Mouse (Mus musculus) spleen, embryonic (tissue): ENCODE results near the gene Srebf2.

Experiments used
- CTCF ChIA-PET: fragments of 350-600 bp; sonication (Branson Sonifier 250); formaldehyde crosslinking; loops from one replicate; lab custom pipeline; 2022; lab: Charles Lee

Gene Srebf2

GRCm38 (mm10) chr15:82156298-82156697, 9.3 kb downstream of the Srebf2 start:
- CTCF ChIA-PET = no interaction called here

GRCm38 (mm10) chr15:82156902-82157301, 9.9 kb downstream of the Srebf2 start:
- CTCF ChIA-PET = interaction anchor here (0.5 kb wide), 1 partner anchor 65 kb away, joined by 3 read pairs; no protein-coding TSS in a partner anchor

- CTCF ChIA-PET = no interaction called here
These were observed 11.5 kb downstream of the Srebf2 start for GRCm38 (mm10) chr15:82158243-82159035.

- CTCF ChIA-PET = interaction anchor here (1.1 kb wide), 1 partner anchor 7 kb away, joined by 20 read pairs; no protein-coding TSS in a partner anchor
These were observed 12.5 kb downstream of the Srebf2 start for GRCm38 (mm10) chr15:82159471-82159870.

GRCm38 (mm10) chr15:82160731-82161640, 14.0 kb downstream of the Srebf2 start:
- CTCF ChIA-PET = interaction anchor here (0.8 kb wide), 1 partner anchor 18 kb away, joined by 3 read pairs; no protein-coding TSS in a partner anchor

- CTCF ChIA-PET = no interaction called here
These were observed 15.1 kb downstream of the Srebf2 start for GRCm38 (mm10) chr15:82161965-82162600.

- CTCF ChIA-PET = interaction anchor here (0.5 to 1.5 kb wide), 4 partner anchors 14 to 57 kb away, joined by 3 to 6 read pairs (median 4); no protein-coding TSS in a partner anchor
These were observed 16.5 kb downstream of the Srebf2 start for GRCm38 (mm10) chr15:82163356-82164060.

GRCm38 (mm10) chr15:82164061-82164399, 17.0 kb downstream of the Srebf2 start:
- CTCF ChIA-PET = interaction anchor here (0.5 to 1.8 kb wide), 5 partner anchors 15 to 57 kb away, joined by 3 to 6 read pairs (median 4); no protein-coding TSS in a partner anchor

GRCm38 (mm10) chr15:82164496-82164895, 17.5 kb downstream of the Srebf2 start:
- CTCF ChIA-PET = interaction anchor here (1.0 to 1.8 kb wide), 3 partner anchors 15 to 24 kb away, joined by 4 to 5 read pairs (median 4); no protein-coding TSS in a partner anchor

GRCm38 (mm10) chr15:82165332-82166239, 18.6 kb downstream of the Srebf2 start:
- CTCF ChIA-PET = interaction anchor here (0.5 to 1.8 kb wide), 5 partner anchors 20 to 86 kb away, joined by 3 to 8 read pairs (median 4); partner anchors contain the start of genes Shisa8 and Tnfrsf13c

- CTCF ChIA-PET = interaction anchor here (0.5 to 1.2 kb wide), 5 partner anchors 23 to 59 kb away, joined by 3 to 5 read pairs (median 4); partner anchors contain the start of gene Tnfrsf13c
These were observed 19.5 kb downstream of the Srebf2 start for GRCm38 (mm10) chr15:82166240-82167100.

GRCm38 (mm10) chr15:82167201-82168168, 20.5 kb downstream of the Srebf2 start:
- CTCF ChIA-PET = interaction anchor here (0.5 to 1.0 kb wide), 3 partner anchors 22 to 58 kb away, joined by 3 to 5 read pairs (median 4); no protein-coding TSS in a partner anchor

- CTCF ChIA-PET = no interaction called here
These were observed 22.7 kb downstream of the Srebf2 start for GRCm38 (mm10) chr15:82169671-82170070.

- CTCF ChIA-PET = no interaction called here
These were observed 23.7 kb downstream of the Srebf2 start for GRCm38 (mm10) chr15:82170437-82171377.

- CTCF ChIA-PET = interaction anchor here (0.6 kb wide), 1 partner anchor 40 kb away, joined by 5 read pairs; the partner anchor contains the start of gene Shisa8
These were observed 25.7 kb downstream of the Srebf2 start for GRCm38 (mm10) chr15:82172648-82173047.

GRCm38 (mm10) chr15:82175091-82175490, 28.1 kb downstream of the Srebf2 start:
- CTCF ChIA-PET = no interaction called here
